Mouse (Mus musculus) kidney, postnatal 36 days (tissue): ENCODE measurements around the gene Zc3h13.

Source experiments
- DNase-seq, 2 experiments: peaks; one replicate each; pipeline ENCODE4 v3.0.0; 2021 to 2022; ENCODE audit warnings: mixed read lengths in 2 of 2

Gene Zc3h13

DNA sequence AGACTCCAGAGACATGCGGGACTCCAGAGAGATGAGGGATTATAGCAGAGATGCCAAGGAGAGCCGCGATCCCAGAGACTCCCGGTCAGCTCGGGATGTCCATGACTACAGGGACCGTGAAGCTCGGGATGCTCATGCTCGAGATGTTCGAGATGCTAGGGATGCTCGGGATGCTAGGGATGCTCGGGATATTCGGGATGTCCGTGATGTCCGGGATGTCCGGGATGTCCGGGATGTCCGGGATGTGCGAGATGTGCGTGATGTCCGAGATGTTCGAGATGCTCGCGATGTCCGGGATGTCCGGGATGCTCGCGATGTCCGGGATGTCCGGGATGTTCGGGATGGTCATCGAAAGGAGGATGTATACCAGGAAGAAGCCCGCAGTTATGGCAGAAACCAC is 39.2 kb downstream of the Zc3h13 start:
- DNase-seq = no peak

DNA sequence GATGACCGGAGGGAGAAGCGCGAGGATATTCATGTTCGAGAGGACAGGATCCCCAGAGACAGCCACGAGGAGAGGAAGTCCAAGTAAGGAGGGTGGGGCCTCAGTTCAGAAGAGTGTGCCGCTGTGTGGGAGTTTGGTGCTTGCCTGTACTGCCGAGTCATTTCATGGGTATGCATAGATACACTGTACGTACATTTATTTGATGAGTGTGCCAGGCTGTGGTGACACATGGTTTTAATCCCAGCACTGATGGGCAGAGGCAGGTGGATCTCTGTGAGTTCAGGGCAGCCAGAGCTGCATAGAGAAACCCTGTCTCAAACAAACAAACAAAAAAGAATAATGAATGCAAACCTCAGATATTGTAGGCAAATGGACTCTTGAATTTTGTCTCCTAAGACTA is 43.9 kb downstream of the Zc3h13 start:
- no peak for DNase-seq

DNA sequence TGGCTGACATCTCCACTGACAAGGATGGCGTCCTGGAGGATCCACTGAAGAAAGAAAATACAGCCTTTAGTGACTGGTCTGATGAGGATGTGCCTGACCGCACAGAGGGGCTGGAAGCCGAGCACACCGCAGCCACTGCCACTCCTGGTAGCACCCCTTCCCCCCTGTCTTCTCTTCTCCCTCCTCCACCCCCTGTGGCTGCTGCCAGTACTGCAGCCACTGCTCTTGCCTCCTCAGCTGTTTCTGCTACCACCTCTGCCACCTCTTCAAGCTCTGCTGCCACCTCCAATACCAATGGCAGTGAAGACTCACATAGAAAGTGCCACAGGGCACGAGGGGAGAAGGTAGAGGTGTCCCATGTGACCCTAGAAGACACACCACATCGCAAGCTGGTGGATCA is 46.4 kb downstream of the Zc3h13 start:
- DNase-seq = peak in 1 of 2 experiments; percentile 68

DNA sequence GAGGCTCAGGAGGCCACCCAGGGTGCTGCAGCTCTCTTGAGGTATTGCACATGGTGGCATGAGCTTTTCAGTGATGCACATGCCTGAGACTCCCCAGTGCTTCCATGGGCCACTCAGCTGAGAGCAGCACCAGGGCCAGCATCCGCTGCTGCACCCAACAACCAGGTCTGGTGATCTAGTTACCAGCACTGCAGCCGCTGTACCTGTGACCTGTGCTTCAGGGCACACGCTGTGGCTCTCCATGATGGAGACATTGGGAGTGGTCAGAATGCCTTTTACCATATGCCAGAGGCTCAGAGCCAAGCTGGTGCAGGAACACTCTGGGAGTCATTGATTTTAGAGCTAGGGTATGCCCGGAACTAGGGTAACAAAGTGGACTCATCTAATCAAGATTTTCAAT is 50.1 kb downstream of the Zc3h13 start:
- no peak for DNase-seq

- peak; percentile 41 to 53 for DNase-seq
Measured at GRCm38 (mm10) chr14:75337884-75338283, 53.7 kb downstream of the Zc3h13 start.

- DNase-seq = no peak
Measured at GRCm38 (mm10) chr14:75346041-75346440, 61.9 kb downstream of the Zc3h13 start.

DNA sequence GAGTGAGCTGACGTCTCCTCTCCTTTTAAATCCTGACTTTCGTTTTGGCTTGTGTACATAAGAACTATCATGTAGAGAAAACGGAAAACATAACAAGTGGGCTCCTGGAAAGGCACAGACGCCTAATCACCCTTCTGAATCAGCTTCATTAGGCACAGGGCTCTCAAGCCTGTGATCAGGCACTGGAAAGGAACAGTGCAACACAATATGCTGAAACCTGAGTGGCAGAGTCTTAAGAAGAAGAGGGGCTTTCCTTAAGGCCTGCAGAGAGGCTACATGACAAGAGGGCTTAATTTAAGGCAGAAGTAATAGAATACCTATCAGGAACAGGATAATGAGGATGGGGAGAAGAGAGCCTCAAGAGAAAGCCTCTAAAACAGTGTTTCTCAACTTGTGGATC is 67.5 kb downstream of the Zc3h13 start:
- DNase-seq = no peak

DNA sequence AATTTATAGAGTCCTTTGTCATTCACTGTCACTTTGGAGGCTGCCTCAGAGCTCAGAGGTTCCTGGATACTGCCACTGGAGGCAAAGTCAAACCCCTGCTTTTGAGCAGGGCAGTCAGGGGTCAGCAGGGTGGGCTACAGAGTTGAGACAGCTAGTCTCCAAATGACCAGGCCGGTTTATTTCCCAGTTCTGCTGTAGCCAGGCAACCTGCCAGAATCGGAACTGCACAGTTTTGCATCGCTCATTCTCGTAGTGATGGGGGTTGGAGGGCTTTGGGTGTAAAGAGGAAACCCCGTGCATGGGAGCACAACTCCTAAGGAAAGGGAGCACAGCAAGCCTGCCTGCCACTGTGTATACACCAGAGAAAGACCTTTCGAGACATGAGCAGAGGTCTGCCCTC is 79.1 kb downstream of the Zc3h13 start:
- no peak for DNase-seq

GRCm38 (mm10) chr14:75365301-75366035 is 81.3 kb downstream of the Zc3h13 start:
- no peak for DNase-seq

GRCm38 (mm10) chr14:75366741-75367140 is 82.6 kb downstream of the Zc3h13 start:
- peak in 1 of 2 experiments; percentile 47 for DNase-seq

GRCm38 (mm10) chr14:75367503-75367902 is 83.3 kb downstream of the Zc3h13 start:
- no peak for DNase-seq

DNA sequence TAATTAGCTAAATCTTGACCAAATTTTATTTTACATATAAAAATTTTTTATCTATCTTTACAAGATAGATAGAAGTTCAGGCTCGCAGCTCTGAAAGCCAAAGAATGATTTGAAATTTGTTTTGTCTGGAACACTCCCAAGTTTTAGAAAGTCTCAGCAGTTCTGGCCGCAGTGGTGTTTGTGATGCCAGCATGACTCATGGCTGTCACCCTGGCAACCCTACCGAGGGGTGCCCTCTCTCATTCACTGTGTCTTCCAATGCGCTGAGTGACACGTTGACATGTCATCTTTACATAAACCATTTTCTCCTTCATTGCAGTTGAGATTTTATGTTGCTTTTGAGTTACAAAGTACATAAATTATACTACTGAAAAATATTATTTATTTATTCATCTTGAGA is 85.7 kb downstream of the Zc3h13 start:
- no peak for DNase-seq

GRCm38 (mm10) chr14:75375006-75375598 is 90.9 kb downstream of the Zc3h13 start:
- DNase-seq = peak in 1 of 2 experiments; percentile 10

DNA sequence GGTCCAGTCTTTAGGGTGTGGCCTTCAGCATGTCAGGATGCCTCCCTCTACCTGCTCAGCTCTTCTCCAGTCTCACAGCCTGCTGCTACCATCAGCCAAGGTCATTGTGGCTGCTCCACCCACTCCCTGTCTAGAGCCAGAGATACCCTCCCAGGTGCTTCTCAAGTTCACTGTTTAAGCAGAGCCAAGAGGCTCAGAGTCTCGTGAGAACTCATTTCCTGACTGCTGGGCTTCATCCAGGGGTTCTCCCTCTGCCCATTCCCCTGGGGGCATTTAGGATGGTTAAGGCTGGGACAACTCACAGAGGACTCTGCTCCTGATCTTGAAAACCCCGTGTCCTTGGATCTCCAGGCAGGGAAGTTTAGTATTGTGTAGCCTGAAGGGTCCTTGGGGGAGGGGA is 92.1 kb downstream of the Zc3h13 start:
- DNase-seq = no peak

- no peak for DNase-seq
Measured at GRCm38 (mm10) chr14:75377612-75378011, 93.4 kb downstream of the Zc3h13 start.
